Mouse (Mus musculus): ENCODE data around the gene Rpp25l. TPM values are rescaled to one million over a fixed set of nuclear protein-coding genes. Genes with fewer than 3 reads are reported as not detected.
"Not testable (repeated sequence)": the region's sequence is repeated elsewhere in the genome, so short reads cannot be mapped to it uniquely, and the experiment has no call there.

The Rpp25l gene
- polyA plus RNA-seq (2015; fragmentation: Nextera tagmentation; extraction: Ambion mirVana) = 63.3 and 65.2 TPM in 2 replicates

- peaks cover 14% of the 10 kb centered on the region; the same call in 1 of the 2 replicates for H3K36me3 ChIP-seq (ENCODE audit: insufficient read depth, low read length)
- ATAC-seq (replicated peaks; ENCODE audit: low FRiP score, low read depth) (peak; percentile 65), DNase-seq (ENCODE audit: low spot score) (peak; percentile 79)
- no peaks in the 10 kb centered on the region for H3K27me3 ChIP-seq (ENCODE audit: insufficient read depth, low read length)
- H3K27ac ChIP-seq = peak within 1 kb of the TSS; percentile 70
- peak within 1 kb of the TSS; percentile 80 for H3K4me3 ChIP-seq (replicated peaks; ENCODE audit: low read depth, low read length)
- TF ChIP-seq CTCF (IDR thresholded peaks at IDR 0.05; ENCODE audit: low read depth) = peak; percentile 38; the same call in 1 of the 2 replicates
- H3K9me3 ChIP-seq (replicated peaks; ENCODE audit: low read length) = no peaks in the 10 kb centered on the region
- peaks cover 21% of the 10 kb centered on the region for H3K4me1 ChIP-seq (replicated peaks; ENCODE audit: insufficient read depth, low read length)
- WGBS = under 1% methylated on average over 61 of the region's 61 CpGs
- peak within 1 kb of the TSS; percentile 92 for H3K4me2 ChIP-seq (ENCODE audit: low read length)
- peak within 1 kb of the TSS; percentile 93 for H3K9ac ChIP-seq (ENCODE audit: low read depth, low read length)
These were observed at the start of gene Rpp25l for GRCm38 (mm10) chr4:41713197-41714067. TSS of gene Rpp25l (minus strand) at chr4:41713534.

DNA sequence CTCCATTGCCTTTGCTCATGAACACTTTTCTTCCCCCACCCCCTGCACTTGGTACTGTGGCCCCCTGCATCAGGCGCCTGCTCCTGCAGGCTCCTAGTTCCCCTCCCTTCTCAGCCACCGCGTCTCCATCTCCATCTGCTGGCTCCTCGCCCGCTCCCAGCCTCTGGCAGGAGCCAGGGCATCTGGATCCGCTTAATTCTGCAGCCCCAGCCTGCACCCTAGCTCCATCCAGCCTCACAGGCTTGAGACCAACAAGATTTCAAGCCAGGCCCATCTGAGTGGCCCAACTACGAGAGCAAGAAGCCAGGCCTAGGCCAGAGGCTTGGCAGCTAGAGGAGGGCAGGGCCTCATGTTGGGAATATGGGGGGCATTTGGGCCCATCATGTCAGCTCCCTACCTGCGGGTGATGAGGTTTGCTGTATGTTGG, 49.4 kb upstream of the Rpp25l start:
- H3K27ac ChIP-seq = peak overlapping the region; percentile 92
- peak; percentile 31 for DNase-seq (ENCODE audit: low spot score)
- not testable (repeated sequence) for H3K36me3 ChIP-seq (ENCODE audit: insufficient read depth, low read length); ATAC-seq (replicated peaks; ENCODE audit: low FRiP score, low read depth); H3K9me3 ChIP-seq (replicated peaks; ENCODE audit: low read length); H3K27me3 ChIP-seq (ENCODE audit: insufficient read depth, low read length)
- 35% methylated on average over 8 of the region's 8 CpGs for WGBS
- H3K4me2 ChIP-seq (ENCODE audit: low read length) = peak overlapping the region; percentile 70
- H3K4me1 ChIP-seq (replicated peaks; ENCODE audit: insufficient read depth, low read length) = peaks cover 32% of the 10 kb centered on the region
- 0 out of 2 replicates have a peak overlapping the region, but pooled peaks have one; percentile 51 for H3K9ac ChIP-seq (ENCODE audit: low read depth, low read length)
- H3K4me3 ChIP-seq (replicated peaks; ENCODE audit: low read depth, low read length) = 0 out of 2 replicates have a peak overlapping the region, but pooled peaks have one; percentile 4

DNA sequence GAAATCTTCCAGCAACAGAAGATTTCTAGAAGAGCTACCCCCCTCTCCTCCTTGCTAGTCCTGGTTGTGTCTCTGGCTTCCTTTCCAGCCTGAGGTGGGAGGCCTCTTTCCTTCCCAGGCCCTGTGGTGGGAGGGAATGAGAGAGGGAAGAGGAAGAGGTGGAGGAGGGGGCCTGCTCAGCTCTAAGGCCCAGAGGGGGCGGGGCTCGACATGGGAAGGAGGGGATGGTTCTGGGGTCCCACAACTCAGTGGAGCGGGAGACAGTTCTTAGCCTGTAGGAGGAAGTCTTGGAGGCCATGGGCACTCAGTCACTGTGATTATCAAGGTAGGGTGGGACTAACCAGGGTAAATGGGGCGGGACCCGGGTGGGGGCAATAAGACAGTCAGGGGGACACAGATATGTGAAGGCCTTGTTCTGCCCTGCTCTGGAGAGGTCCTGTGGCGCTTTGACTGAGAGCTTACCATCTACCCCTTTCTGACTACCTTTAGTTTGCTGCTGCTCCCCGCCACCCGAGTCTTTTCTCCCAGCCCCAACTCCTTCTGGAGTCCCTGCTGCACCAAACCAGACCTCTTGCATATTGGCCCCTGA, 48.9 kb upstream of the Rpp25l start:
- 0 out of 2 replicates have a peak overlapping the region, but pooled peaks have one; percentile 4 for H3K4me3 ChIP-seq (replicated peaks; ENCODE audit: low read depth, low read length)
- H3K36me3 ChIP-seq (ENCODE audit: insufficient read depth, low read length) = no peaks in the 10 kb centered on the region
- peak overlapping the region; percentile 70 for H3K4me2 ChIP-seq (ENCODE audit: low read length)
- TF ChIP-seq CTCF (IDR thresholded peaks at IDR 0.05; ENCODE audit: low read depth) = no peak
- H3K27me3 ChIP-seq (ENCODE audit: insufficient read depth, low read length) = no peaks in the 10 kb centered on the region
- no peaks in the 10 kb centered on the region for H3K9me3 ChIP-seq (replicated peaks; ENCODE audit: low read length)
- DNase-seq (ENCODE audit: low spot score) (peak; percentile 85), ATAC-seq (replicated peaks; ENCODE audit: low FRiP score, low read depth) (0 out of 2 replicates have a peak, but pooled peaks have one; percentile 5)
- H3K4me1 ChIP-seq (replicated peaks; ENCODE audit: insufficient read depth, low read length) = peaks cover 34% of the 10 kb centered on the region
- 13% methylated on average over 7 of the region's 8 CpGs for WGBS
- 0 out of 2 replicates have a peak overlapping the region, but pooled peaks have one; percentile 51 for H3K9ac ChIP-seq (ENCODE audit: low read depth, low read length)
- peak overlapping the region; percentile 92 for H3K27ac ChIP-seq

DNA sequence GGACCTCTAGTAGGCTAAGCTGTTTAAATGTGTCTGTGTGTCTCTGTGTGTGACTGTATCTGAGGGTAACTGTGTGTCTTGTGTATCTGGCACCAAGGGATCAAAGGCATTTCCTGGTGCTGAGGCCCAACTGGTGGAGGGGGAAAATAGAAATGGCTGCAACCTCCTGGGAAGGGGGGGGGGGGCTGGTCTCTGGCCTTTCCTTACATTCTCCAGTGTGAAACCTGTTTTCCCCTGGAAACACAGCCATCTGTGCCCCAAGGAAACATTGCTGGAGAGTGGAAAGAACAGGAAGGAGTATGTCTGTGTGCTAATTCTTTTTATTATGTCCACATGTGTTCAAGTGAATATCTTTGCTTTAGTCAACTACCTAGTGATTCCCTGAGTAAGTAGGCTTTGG, 48.3 kb upstream of the Rpp25l start:
- peak; percentile 21 for DNase-seq (ENCODE audit: low spot score)
- peak overlapping the region; percentile 92 for H3K27ac ChIP-seq
- H3K4me1 ChIP-seq (replicated peaks; ENCODE audit: insufficient read depth, low read length) = peaks cover 34% of the 10 kb centered on the region
- H3K36me3 ChIP-seq (ENCODE audit: insufficient read depth, low read length) = no peaks in the 10 kb centered on the region
- no peak for TF ChIP-seq CTCF (IDR thresholded peaks at IDR 0.05; ENCODE audit: low read depth)
- H3K9ac ChIP-seq (ENCODE audit: low read depth, low read length) = peak overlapping the region; percentile 51; the same call in 1 of the 2 replicates
- H3K4me2 ChIP-seq (ENCODE audit: low read length) = peak overlapping the region; percentile 70
- ATAC-seq (replicated peaks; ENCODE audit: low FRiP score, low read depth) = no peak
- H3K27me3 ChIP-seq (ENCODE audit: insufficient read depth, low read length) = no peaks in the 10 kb centered on the region
- peak overlapping the region; percentile 41; the same call in 1 of the 2 replicates for H3K4me3 ChIP-seq (replicated peaks; ENCODE audit: low read depth, low read length)
- H3K9me3 ChIP-seq (replicated peaks; ENCODE audit: low read length) = no peaks in the 10 kb centered on the region

DNA sequence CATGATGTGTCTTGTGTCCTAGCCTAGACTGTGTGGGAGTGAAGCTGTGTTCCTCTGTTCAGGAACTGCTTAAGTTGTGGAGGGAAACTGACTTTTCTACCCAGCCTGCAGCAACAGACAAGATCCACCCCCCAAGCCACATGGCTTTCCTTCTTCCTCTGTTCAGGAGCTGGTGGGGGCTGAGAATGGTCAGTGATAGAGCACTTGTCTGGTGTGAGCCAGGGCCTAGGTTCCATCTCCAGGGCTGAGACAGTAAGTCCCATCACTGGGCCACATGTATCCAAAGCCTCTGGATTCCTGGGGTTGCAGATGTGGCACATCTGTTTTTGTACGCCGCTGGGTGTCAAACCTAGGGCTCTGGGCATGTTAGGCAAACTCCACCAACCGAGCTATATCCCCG, 47.6 kb upstream of the Rpp25l start:
- 62% methylated on average over 4 of the region's 4 CpGs for WGBS
- DNase-seq (ENCODE audit: low spot score) (peak; percentile 34), ATAC-seq (replicated peaks; ENCODE audit: low FRiP score, low read depth) (0 out of 2 replicates have a peak, but pooled peaks have one; percentile 4)
- Histone ChIP-seq H3K36me3 (ENCODE audit: insufficient read depth, low read length) (no peaks in the 10 kb centered on the region), H3K27ac (peak overlapping the region; percentile 92), H3K4me3 (replicated peaks; ENCODE audit: low read depth, low read length) (peak overlapping the region; percentile 41), H3K4me1 (replicated peaks; ENCODE audit: insufficient read depth, low read length) (peaks cover 34% of the 10 kb centered on the region), H3K4me2 (ENCODE audit: low read length) (peak overlapping the region; percentile 70), H3K9me3 (replicated peaks; ENCODE audit: low read length) (no peaks in the 10 kb centered on the region), H3K9ac (ENCODE audit: low read depth, low read length) (peak overlapping the region; percentile 51), H3K27me3 (ENCODE audit: insufficient read depth, low read length) (no peaks in the 10 kb centered on the region)
- no peak for TF ChIP-seq CTCF (IDR thresholded peaks at IDR 0.05; ENCODE audit: low read depth)

DNA sequence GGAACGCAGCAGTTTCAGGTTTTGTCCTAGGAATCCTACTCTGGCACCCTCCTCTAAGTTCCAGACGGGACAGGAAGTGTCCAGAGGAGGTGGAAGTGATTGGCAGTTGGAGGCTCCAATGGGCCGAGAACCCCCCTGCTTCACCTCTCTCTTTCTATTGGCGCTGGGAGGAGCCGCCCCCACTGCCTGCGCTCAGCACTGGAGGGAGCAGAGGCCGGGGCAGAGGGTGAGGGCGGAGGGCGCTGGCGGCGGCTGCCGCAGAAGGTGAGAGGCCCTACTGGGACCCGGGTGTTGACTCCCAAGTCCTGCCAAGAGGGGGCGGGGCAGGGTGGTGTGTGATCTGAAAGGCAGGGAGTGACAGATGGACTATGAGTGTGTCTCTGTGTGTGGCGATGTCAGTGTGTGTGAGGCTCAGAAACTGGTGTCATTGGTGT, 47.0 kb upstream of the Rpp25l start:
- peak; percentile 93 for ATAC-seq (replicated peaks; ENCODE audit: low FRiP score, low read depth)
- H3K27ac ChIP-seq = peak overlapping the region; percentile 92
- peak; percentile 97 for DNase-seq (ENCODE audit: low spot score)
- H3K36me3 ChIP-seq (ENCODE audit: insufficient read depth, low read length) = no peaks in the 10 kb centered on the region
- under 1% methylated on average over 15 of the region's 15 CpGs for WGBS
- H3K4me3 ChIP-seq (replicated peaks; ENCODE audit: low read depth, low read length) = peak overlapping the region; percentile 41
- H3K9ac ChIP-seq (ENCODE audit: low read depth, low read length) = peak overlapping the region; percentile 51
- peak overlapping the region; percentile 70 for H3K4me2 ChIP-seq (ENCODE audit: low read length)
- peak; percentile 53 for TF ChIP-seq CTCF (IDR thresholded peaks at IDR 0.05; ENCODE audit: low read depth)
- H3K9me3 ChIP-seq (replicated peaks; ENCODE audit: low read length) = no peaks in the 10 kb centered on the region
- H3K27me3 ChIP-seq (ENCODE audit: insufficient read depth, low read length) = no peaks in the 10 kb centered on the region
- peaks cover 34% of the 10 kb centered on the region for H3K4me1 ChIP-seq (replicated peaks; ENCODE audit: insufficient read depth, low read length)
